Mouse (Mus musculus): ENCODE measurements around the gene Ptpn5. TPM values are rescaled to one million over a fixed set of nuclear protein-coding genes. Genes with fewer than 3 reads are reported as not detected.

Gene Ptpn5
- total and polyA plus RNA-seq, 3 experiments: 0.11 TPM; not detected in 2

DNA sequence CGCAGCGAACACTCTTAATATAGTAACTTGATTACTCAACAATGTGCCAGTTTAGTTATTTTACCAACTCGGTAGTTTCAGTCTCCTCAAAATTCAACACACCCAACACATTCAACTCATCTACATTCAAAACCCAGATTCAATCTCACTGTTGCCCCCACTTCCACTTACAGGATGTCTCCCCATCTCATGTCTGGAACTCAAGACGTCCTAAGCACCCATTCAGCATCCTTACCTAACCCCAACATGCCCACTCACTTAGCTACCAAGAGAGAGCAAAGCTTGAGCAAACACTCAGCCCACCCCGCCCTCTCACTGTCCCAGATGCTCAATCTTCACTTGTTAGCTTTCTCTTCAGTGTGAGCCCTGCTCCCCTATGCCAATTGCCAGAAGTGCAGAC, 71.9 kb downstream of the Ptpn5 start:
- TF ChIP-seq POLR2AphosphoS5 (IDR thresholded peaks at IDR 0.05; ENCODE audit: insufficient replicate concordance, low read depth, low read length) (no peak), TAL1 (conservative IDR thresholded peaks at IDR 0.05; ENCODE audit: low read depth, low read length) (no peak), CTCF (IDR thresholded peaks at IDR 0.05; ENCODE audit: low read depth, low read length) (no peak), GATA1 (IDR thresholded peaks at IDR 0.05; ENCODE audit: borderline replicate concordance, low read length) (no peak), GATA2 (IDR thresholded peaks at IDR 0.05; ENCODE audit: borderline replicate concordance, low read depth, low read length) (no peak)
- H3K4me1 ChIP-seq (ENCODE audit: insufficient read depth, low read depth, low read length): peaks cover 53% of the 10 kb centered on the region

DNA sequence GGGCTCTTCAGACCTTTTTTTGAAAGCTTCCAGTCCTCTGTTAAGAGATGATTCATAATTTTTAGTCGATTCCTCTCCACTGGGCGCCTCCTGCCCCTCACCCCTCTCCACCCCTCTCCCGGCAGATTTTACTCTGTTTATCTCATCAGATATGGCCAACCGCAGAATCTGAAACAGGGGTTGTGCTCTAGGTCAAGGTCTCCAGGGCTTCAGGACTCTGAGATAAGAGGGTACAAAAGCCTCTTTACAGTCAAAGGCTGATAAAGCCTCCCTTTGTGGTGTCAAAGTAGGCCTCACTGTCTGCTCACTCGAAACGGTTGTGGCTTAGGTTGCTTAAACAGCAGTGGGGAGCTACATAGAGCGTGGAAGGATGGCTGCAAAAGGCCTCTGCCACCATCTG, 74.1 kb downstream of the Ptpn5 start:
- TF ChIP-seq POLR2AphosphoS5 (IDR thresholded peaks at IDR 0.05; ENCODE audit: insufficient replicate concordance, low read depth, low read length) (no peak), GATA1 (IDR thresholded peaks at IDR 0.05; ENCODE audit: borderline replicate concordance, low read length) (no peak), CTCF (IDR thresholded peaks at IDR 0.05; ENCODE audit: low read depth, low read length) (no peak), GATA2 (IDR thresholded peaks at IDR 0.05; ENCODE audit: borderline replicate concordance, low read depth, low read length) (no peak), TAL1 (conservative IDR thresholded peaks at IDR 0.05; ENCODE audit: low read depth, low read length) (peak; percentile 61)
- Histone ChIP-seq H3K9me3 (replicated peaks) (no peaks in the 10 kb centered on the region), H3K4me1 (ENCODE audit: insufficient read depth, low read depth, low read length) (peaks cover 59% of the 10 kb centered on the region), H3K36me3 (replicated peaks) (no peaks in the 10 kb centered on the region), H3K4me3 (ENCODE audit: low read depth, low read length) (no peak overlapping the region; the same call in 1 of the 2 replicates), H3K27me3 (ENCODE audit: insufficient read depth, low read length) (peaks cover 83% of the 10 kb centered on the region)
- peak; percentile 99 for ATAC-seq (ENCODE audit: extremely low read depth, insufficient number of reproducible peaks, low FRiP score, poor library complexity, severe bottlenecking)
- DNase-seq (ENCODE audit: low spot score): peak; percentile 72

More for the DNA sequence above, 71.9 kb downstream of the Ptpn5 start:
- H3K4me3 ChIP-seq (ENCODE audit: low read depth, low read length): no peak overlapping the region
- no peaks in the 10 kb centered on the region for H3K9me3 ChIP-seq (replicated peaks)
- H3K27me3 ChIP-seq (ENCODE audit: insufficient read depth, low read length): peaks cover 82% of the 10 kb centered on the region
- no peak for ATAC-seq (ENCODE audit: extremely low read depth, insufficient number of reproducible peaks, low FRiP score, poor library complexity, severe bottlenecking)
- DNase-seq (ENCODE audit: low spot score): no peak
- H3K36me3 ChIP-seq (replicated peaks): no peaks in the 10 kb centered on the region

DNA sequence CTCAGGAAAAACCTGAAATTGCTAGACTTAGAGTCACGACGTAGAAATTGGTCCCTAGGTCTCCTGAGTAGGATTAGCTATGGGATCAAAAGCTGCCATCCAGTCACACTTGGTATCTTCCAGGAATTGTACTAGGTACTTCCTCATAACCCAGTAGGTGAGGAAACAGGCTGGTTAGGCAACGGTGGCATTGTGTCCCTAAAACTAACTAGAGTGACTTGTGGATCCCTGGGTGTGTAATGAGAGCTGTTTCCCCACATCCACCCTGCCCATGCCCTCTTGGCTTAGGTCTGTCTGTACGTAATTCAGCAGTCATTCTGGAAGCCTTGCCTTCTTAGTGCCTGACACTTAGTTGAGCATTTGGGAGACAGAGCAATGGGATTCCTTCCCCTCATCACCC, 77.2 kb downstream of the Ptpn5 start:
- Histone ChIP-seq H3K4me3 (ENCODE audit: low read depth, low read length) (no peak overlapping the region), H3K4me1 (ENCODE audit: insufficient read depth, low read depth, low read length) (peaks cover 59% of the 10 kb centered on the region), H3K9me3 (replicated peaks) (no peaks in the 10 kb centered on the region), H3K27me3 (ENCODE audit: insufficient read depth, low read length) (peaks cover 82% of the 10 kb centered on the region), H3K36me3 (replicated peaks) (no peaks in the 10 kb centered on the region)
- no peak for TF ChIP-seq CTCF (IDR thresholded peaks at IDR 0.05; ENCODE audit: low read depth, low read length)
- no peak for TF ChIP-seq TAL1 (conservative IDR thresholded peaks at IDR 0.05; ENCODE audit: low read depth, low read length)
- TF ChIP-seq GATA2 (IDR thresholded peaks at IDR 0.05; ENCODE audit: borderline replicate concordance, low read depth, low read length): no peak
- TF ChIP-seq POLR2AphosphoS5 (IDR thresholded peaks at IDR 0.05; ENCODE audit: insufficient replicate concordance, low read depth, low read length): no peak
- no peak for TF ChIP-seq GATA1 (IDR thresholded peaks at IDR 0.05; ENCODE audit: borderline replicate concordance, low read length)
- ATAC-seq (ENCODE audit: extremely low read depth, insufficient number of reproducible peaks, low FRiP score, poor library complexity, severe bottlenecking) (no peak), DNase-seq (ENCODE audit: low spot score) (no peak)

DNA sequence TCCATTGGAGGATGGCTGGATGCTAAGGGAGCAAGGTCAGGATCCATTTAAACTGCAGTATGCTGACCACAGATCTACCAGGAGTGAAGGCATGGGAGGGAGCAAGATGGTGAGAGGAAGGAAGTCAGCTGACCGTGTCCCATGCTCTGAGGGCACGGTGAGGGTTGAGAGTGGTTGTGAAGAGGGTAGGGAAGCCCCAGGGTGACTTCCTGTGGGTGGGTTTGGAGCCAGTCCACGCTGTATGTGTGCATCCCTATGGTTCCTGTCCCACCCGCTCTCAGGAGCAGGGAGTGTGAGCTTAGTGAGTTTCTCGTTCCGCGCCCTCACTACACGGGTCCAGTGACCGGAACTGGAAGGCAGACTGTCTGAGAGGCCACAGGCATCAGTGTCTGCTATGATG, 77.7 kb downstream of the Ptpn5 start:
- H3K9me3 ChIP-seq (replicated peaks): peaks cover 1% of the 10 kb centered on the region; the same call in 1 of the 2 replicates
- DNase-seq (ENCODE audit: low spot score) (no peak), ATAC-seq (ENCODE audit: extremely low read depth, insufficient number of reproducible peaks, low FRiP score, poor library complexity, severe bottlenecking) (no peak)
- H3K4me1 ChIP-seq (ENCODE audit: insufficient read depth, low read depth, low read length): peaks cover 55% of the 10 kb centered on the region
- H3K36me3 ChIP-seq (replicated peaks): no peaks in the 10 kb centered on the region
- H3K4me3 ChIP-seq (ENCODE audit: low read depth, low read length): no peak overlapping the region
- TF ChIP-seq GATA1 (IDR thresholded peaks at IDR 0.05; ENCODE audit: borderline replicate concordance, low read length) (no peak), POLR2AphosphoS5 (IDR thresholded peaks at IDR 0.05; ENCODE audit: insufficient replicate concordance, low read depth, low read length) (no peak), GATA2 (IDR thresholded peaks at IDR 0.05; ENCODE audit: borderline replicate concordance, low read depth, low read length) (no peak), CTCF (IDR thresholded peaks at IDR 0.05; ENCODE audit: low read depth, low read length) (no peak), TAL1 (conservative IDR thresholded peaks at IDR 0.05; ENCODE audit: low read depth, low read length) (no peak)
- H3K27me3 ChIP-seq (ENCODE audit: insufficient read depth, low read length): peaks cover 80% of the 10 kb centered on the region

DNA sequence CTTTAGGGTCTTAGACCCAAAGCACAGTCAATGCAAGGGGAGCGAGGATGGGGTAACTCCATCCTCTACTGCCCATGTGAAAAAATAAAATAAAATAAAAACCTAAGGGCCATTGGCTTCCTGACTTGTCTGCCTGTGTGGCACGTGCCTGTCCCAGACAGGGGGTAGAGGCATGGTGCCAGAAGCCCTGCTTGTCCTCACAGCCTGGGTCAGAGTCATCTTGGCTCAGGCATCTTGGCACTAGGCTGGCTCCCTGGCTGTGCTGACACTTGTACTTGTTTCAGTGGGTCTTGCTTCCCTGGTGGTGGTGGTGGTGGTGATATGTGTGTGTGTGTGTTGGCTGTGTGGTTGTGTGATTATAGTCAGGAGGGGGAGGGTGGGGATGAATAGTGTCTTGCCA, 78.8 kb downstream of the Ptpn5 start:
- H3K36me3 ChIP-seq (replicated peaks): no peaks in the 10 kb centered on the region
- TF ChIP-seq CTCF (IDR thresholded peaks at IDR 0.05; ENCODE audit: low read depth, low read length) (no peak), GATA1 (IDR thresholded peaks at IDR 0.05; ENCODE audit: borderline replicate concordance, low read length) (no peak), GATA2 (IDR thresholded peaks at IDR 0.05; ENCODE audit: borderline replicate concordance, low read depth, low read length) (no peak), POLR2AphosphoS5 (IDR thresholded peaks at IDR 0.05; ENCODE audit: insufficient replicate concordance, low read depth, low read length) (no peak), TAL1 (conservative IDR thresholded peaks at IDR 0.05; ENCODE audit: low read depth, low read length) (no peak)
- no peak for DNase-seq (ENCODE audit: low spot score)
- peaks cover 44% of the 10 kb centered on the region for H3K4me1 ChIP-seq (ENCODE audit: insufficient read depth, low read depth, low read length)
- peaks cover 4% of the 10 kb centered on the region; the same call in 1 of the 2 replicates for H3K9me3 ChIP-seq (replicated peaks)
- H3K27me3 ChIP-seq (ENCODE audit: insufficient read depth, low read length): peaks cover 85% of the 10 kb centered on the region
- H3K4me3 ChIP-seq (ENCODE audit: low read depth, low read length): no peak overlapping the region
- no peak for ATAC-seq (ENCODE audit: extremely low read depth, insufficient number of reproducible peaks, low FRiP score, poor library complexity, severe bottlenecking)

DNA sequence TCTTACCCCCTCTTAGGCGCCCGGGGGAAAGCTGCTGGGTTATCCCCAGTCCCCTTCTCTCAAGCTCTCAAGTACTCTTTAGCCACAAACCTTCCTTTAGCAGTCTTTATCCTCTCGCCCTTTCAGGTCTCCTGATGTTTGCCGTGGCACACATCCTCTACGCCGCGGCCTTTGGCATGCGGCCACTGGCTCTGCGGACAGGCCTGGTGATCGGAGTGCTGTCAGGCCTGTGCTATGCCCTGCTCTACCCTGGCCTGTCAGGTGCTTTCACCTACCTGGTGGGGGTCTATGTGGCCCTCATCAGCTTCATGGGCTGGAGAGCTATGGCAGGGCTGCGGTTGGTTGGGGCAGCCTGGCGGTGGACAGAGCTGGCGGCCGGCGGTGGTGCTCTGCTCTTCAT, 80.2 kb downstream of the Ptpn5 start:
- TF ChIP-seq TAL1 (conservative IDR thresholded peaks at IDR 0.05; ENCODE audit: low read depth, low read length): no peak
- no peak for TF ChIP-seq CTCF (IDR thresholded peaks at IDR 0.05; ENCODE audit: low read depth, low read length)
- no peak for TF ChIP-seq GATA2 (IDR thresholded peaks at IDR 0.05; ENCODE audit: borderline replicate concordance, low read depth, low read length)
- no peak for TF ChIP-seq POLR2AphosphoS5 (IDR thresholded peaks at IDR 0.05; ENCODE audit: insufficient replicate concordance, low read depth, low read length)
- no peak for TF ChIP-seq GATA1 (IDR thresholded peaks at IDR 0.05; ENCODE audit: borderline replicate concordance, low read length)
- Histone ChIP-seq H3K9me3 (replicated peaks) (peaks cover 4% of the 10 kb centered on the region; the same call in 1 of the 2 replicates), H3K36me3 (replicated peaks) (no peaks in the 10 kb centered on the region), H3K27me3 (ENCODE audit: insufficient read depth, low read length) (peaks cover 91% of the 10 kb centered on the region), H3K4me1 (ENCODE audit: insufficient read depth, low read depth, low read length) (peaks cover 30% of the 10 kb centered on the region), H3K4me3 (ENCODE audit: low read depth, low read length) (no peak overlapping the region)
- DNase-seq (ENCODE audit: low spot score): no peak
- no peak for ATAC-seq (ENCODE audit: extremely low read depth, insufficient number of reproducible peaks, low FRiP score, poor library complexity, severe bottlenecking)
